Mouse (Mus musculus) fibroblast of lung, adult 2 months (primary cell): ENCODE results near the gene Nid1.
A peak's percentile ranks its signal among the peaks of the same experiment; 100 is the strongest.
"Not testable (repeated sequence)": the region's sequence is repeated elsewhere in the genome, so short reads cannot be mapped to it uniquely, and the experiment has no call there.

ENCODE experiments used
- DNase-seq: peaks from one replicate; pipeline ENCODE4 v3.0.0-alpha.2; 2011; ENCODE audit warnings: low read depth

The Nid1 gene

DNA sequence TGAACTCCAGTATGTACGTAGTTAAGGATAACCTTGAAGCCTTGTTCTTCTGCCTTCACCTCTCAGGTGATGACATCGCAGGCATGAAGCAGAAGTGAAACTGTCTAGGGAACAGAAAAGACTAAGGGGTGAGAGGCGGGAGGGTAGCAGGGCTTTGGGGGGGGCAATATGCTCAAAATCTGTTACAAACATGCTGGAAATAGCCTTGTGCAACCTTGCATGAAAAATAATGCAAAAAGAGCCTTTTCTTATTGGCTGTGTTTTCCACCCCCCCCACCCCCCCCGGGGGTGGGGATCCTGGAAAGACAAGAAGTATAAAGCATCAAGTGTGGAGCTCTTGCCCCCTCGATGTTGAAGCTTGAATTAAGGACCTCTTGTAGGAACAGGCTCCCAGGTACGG is 16.0 kb downstream of the Nid1 start:
- not testable (repeated sequence) for DNase-seq

DNA sequence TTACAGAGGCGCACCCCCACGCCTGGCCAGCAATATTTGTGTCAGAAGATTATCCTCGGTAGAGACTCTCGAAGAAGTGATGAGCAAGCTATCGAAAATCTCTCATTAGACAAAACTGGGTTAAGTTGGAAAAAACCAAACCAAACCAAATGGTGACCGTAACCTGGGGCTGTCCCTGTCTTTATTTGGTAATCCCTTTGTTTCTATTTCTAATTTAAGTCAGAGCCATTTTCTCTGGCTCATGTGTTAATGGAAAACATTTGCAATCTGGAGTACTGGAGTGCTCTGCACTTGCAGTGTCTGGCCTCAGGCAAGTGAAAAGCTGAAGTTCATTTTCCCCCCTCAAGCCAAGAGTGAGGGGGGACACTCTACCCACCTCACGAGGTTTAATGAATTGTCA is 16.9 kb downstream of the Nid1 start:
- not testable (repeated sequence) for DNase-seq

- DNase-seq, result not testable (repeated sequence)
Measured at GRCm38 (mm10) chr13:13455632-13456492, 18.5 kb downstream of the Nid1 start.

GRCm38 (mm10) chr13:13458138-13458737 is 20.9 kb downstream of the Nid1 start:
- DNase-seq, result no peak

GRCm38 (mm10) chr13:13460521-13461138 is 23.3 kb downstream of the Nid1 start:
- DNase-seq, result no peak

GRCm38 (mm10) chr13:13461446-13462192 is 24.3 kb downstream of the Nid1 start:
- DNase-seq, result peak; percentile 59

DNA sequence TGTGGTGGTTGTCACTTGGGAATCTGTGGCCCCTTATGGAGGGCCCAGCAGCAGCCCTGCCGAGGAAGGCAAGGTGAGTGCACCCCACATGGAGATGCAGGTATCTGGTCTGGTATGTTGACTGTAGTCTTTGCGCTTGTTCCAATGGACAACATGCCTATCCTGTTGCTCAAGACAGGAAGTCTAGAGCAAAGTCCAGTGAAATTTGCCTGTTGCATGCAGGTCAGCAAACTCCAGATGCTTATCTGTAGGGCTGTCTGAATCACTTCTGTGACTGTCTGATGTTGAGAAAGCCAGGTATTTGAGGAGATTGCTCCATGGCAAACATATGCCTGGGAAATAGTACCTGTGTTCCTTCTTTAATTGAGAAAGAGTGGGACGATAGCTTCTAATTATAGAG is 26.6 kb downstream of the Nid1 start:
- DNase-seq, result no peak

GRCm38 (mm10) chr13:13467249-13467648 is 29.9 kb downstream of the Nid1 start:
- not testable (repeated sequence) for DNase-seq

GRCm38 (mm10) chr13:13468513-13468912 is 31.2 kb downstream of the Nid1 start:
- DNase-seq, result no peak

DNA sequence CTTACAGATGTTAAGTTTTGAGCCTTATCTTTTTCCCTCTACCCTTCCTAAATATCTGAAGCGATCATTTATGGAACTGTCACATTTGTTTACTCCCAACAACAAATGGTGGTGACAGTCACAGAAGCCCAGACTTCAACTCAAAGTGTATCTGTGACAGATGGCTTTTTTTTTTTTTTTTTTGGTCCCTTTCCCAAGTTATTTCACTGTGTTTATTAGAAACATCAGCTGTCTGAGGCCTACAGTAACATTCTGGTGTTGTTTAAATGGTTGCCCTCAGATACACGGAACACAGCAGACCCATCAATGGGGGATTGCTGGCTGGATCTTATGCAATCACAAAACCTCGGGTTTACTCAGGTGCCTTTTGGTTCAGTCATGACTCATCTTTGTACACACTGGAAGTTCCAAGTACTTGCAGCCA is 34.0 kb downstream of the Nid1 start:
- DNase-seq, result no peak

GRCm38 (mm10) chr13:13474464-13474863 is 37.1 kb downstream of the Nid1 start:
- DNase-seq, result not testable (repeated sequence)

GRCm38 (mm10) chr13:13474991-13475390 is 37.6 kb downstream of the Nid1 start:
- no peak for DNase-seq

- no peak for DNase-seq
Measured at GRCm38 (mm10) chr13:13476568-13476967, 39.2 kb downstream of the Nid1 start.

GRCm38 (mm10) chr13:13477046-13477445 is 39.7 kb downstream of the Nid1 start:
- DNase-seq, result no peak

DNA sequence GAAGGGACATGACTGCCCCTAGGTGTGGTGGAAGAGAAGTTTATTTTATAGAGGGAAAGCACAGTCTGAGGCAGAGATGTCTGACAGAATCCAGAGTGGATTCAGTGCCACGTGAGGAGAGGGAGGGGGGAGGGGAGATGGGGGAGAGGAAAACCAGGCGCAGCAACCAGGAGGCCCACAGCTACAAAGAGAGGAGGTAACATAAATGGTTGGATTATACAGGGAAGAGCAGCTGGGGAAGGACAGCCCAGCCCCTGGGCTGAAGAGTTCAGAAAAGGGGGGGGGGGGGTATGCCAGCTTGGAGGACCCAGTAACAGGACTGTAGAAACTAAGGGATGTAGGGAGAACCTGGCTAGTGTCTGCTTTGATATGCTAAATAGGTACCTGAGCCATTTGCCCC is 42.6 kb downstream of the Nid1 start:
- DNase-seq, result no peak

DNA sequence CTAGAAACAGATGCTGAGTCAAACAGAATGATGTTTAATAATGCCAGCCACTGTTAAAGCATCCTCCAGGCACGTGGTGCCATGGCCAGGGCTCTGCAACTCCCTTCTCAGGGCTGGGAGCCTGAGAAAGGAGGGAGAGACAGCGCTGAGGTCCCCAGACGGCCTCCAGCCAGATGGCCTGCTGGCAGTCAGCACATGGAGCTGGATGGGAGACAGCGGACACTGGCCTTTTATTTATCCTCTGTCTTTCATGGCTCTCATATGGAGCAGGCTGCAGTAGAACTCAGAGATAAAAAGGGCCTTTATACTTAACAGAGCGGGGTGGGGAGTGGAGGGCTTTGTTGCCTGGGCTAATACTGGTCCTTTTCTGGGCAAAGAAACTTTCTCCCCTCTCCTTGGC is 43.7 kb downstream of the Nid1 start:
- no peak for DNase-seq

- no peak for DNase-seq
Measured at GRCm38 (mm10) chr13:13481875-13482674, 44.7 kb downstream of the Nid1 start.

GRCm38 (mm10) chr13:13484351-13484751 is 47.0 kb downstream of the Nid1 start:
- DNase-seq, result no peak

DNA sequence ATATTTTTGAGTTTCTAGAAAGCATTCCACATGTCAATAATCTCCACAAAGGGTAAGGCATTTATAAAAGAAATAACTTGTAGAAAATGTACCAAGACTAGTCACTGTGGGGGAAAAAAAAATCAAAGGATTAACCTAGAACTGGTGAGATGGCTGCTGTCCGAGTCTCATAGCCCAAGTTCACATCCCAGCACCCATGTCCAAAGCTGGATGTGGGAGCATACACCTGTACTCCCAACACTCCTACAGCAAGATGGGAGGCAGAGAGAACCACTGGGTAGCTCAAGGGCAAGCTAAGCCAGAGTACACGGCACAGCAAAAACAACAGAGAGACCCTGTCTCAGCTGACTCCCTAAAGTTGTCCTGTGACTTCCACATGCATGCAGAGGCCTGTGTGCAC is 47.5 kb downstream of the Nid1 start:
- no peak for DNase-seq

GRCm38 (mm10) chr13:13485682-13486081 is 48.3 kb downstream of the Nid1 start:
- no peak for DNase-seq

GRCm38 (mm10) chr13:13487851-13488250 is 50.5 kb downstream of the Nid1 start:
- DNase-seq, result no peak
